Mouse (Mus musculus) MEL (cell line): ENCODE results near the gene Pex10. TPM values are rescaled to one million over a fixed set of nuclear protein-coding genes. Genes with fewer than 3 reads are reported as not detected.

Experiments used
- DNase-seq: peaks from one replicate; pipeline ENCODE4 v3.0.0; 2011; ENCODE audit warnings: low read depth, low spot score
- H3K27ac ChIP-seq: 2 replicates; pipeline ENCODE4 v1.5.1; 2012; ENCODE audit warnings: low read depth, mild to moderate bottlenecking, control low read depth, low read length, moderate library complexity; ENCODE audit not compliant: control insufficient read depth
- H3K27me3 ChIP-seq, 2 experiments: fragments of 150-350 bp in 1 of 2; sonication (generic) in 1 of 2; 2 replicates each; pipeline ENCODE4 v1.6.1; 2012; ENCODE audit warnings: low read length in 2 of 2, mild to moderate bottlenecking in 2 of 2, improper control_type of control experiment in 1 of 2, moderate library complexity in 1 of 2; ENCODE audit not compliant: insufficient read depth in 2 of 2, control insufficient read depth in 1 of 2
- H3K36me3 ChIP-seq, 2 experiments: 2 replicates each; pipeline ENCODE4 v1.6.1; 2012 to 2014; ENCODE audit warnings: low read length in 2 of 2, improper control_type of control experiment in 1 of 2, inconsistent platforms in 1 of 2, mild to moderate bottlenecking in 1 of 2; ENCODE audit not compliant: insufficient read depth in 2 of 2, control insufficient read depth in 1 of 2
- H3K4me1 ChIP-seq, 2 experiments: fragments of 150-350 bp in 1 of 2; sonication (generic) in 1 of 2; 2 replicates each; pipeline ENCODE4 v1.6.1; 2012; ENCODE audit warnings: low read length in 2 of 2, improper control_type of control experiment in 1 of 2, mild to moderate bottlenecking in 1 of 2; ENCODE audit not compliant: insufficient read depth in 2 of 2, control insufficient read depth in 1 of 2
- H3K4me3 ChIP-seq, 2 experiments: fragments of 150-350 bp in 1 of 2; sonication (generic) in 1 of 2; 2 replicates each; pipeline ENCODE4 v1.5.1; 2012; ENCODE audit warnings: low read depth in 2 of 2, low read length in 2 of 2, mild to moderate bottlenecking in 2 of 2, moderate library complexity in 2 of 2, control low read depth in 1 of 2, improper control_type of control experiment in 1 of 2; ENCODE audit not compliant: control insufficient read depth in 1 of 2, insufficient read depth in 1 of 2
- H3K79me2 ChIP-seq: 2 replicates; pipeline ENCODE4 v1.6.1; 2012; ENCODE audit warnings: mild to moderate bottlenecking, low read length, moderate library complexity; ENCODE audit not compliant: control insufficient read depth, poor library complexity, insufficient read depth
- H3K9ac ChIP-seq: 2 replicates; pipeline ENCODE4 v1.6.1; 2012; ENCODE audit warnings: low read depth, mild to moderate bottlenecking, control low read depth, low read length, moderate library complexity; ENCODE audit not compliant: control insufficient read depth, poor library complexity, severe bottlenecking
- H3K9me3 ChIP-seq: fragments of 150-350 bp; sonication (generic); replicated peaks from 2 replicates; pipeline ENCODE4 v1.6.1; 2012; ENCODE audit warnings: mild to moderate bottlenecking, low read length, improper control_type of control experiment, moderate library complexity; ENCODE audit not compliant: insufficient read depth
- BHLHE40 ChIP-seq: IDR thresholded peaks from 2 replicates; pipeline ENCODE4 v1.6.1; 2012; ENCODE audit warnings: low read depth, mild to moderate bottlenecking, inconsistent platforms, low read length, improper control_type of control experiment, borderline replicate concordance
- CHD1 ChIP-seq: IDR thresholded peaks from 2 replicates; pipeline ENCODE4 v1.6.1; 2012; ENCODE audit warnings: low read depth, mild to moderate bottlenecking, inconsistent platforms, low read length, improper control_type of control experiment
- CTCF ChIP-seq, 3 experiments: IDR thresholded peaks in 2 of 3; conservative IDR thresholded peaks in 1 of 3; 2 replicates each; pipeline ENCODE4 v1.5.1; 2011 to 2012; ENCODE audit warnings: low read length in 3 of 3, low read depth in 2 of 3, mild to moderate bottlenecking in 2 of 3, improper control_type of control experiment in 1 of 3, inconsistent platforms in 1 of 3, mixed read lengths in 1 of 3, moderate library complexity in 1 of 3; ENCODE audit not compliant: control insufficient read depth in 1 of 3, insufficient read depth in 1 of 3, poor library complexity in 1 of 3, severe bottlenecking in 1 of 3
- ELF1 ChIP-seq: IDR thresholded peaks from 2 replicates; pipeline ENCODE4 v1.6.1; 2014; ENCODE audit warnings: low read depth, mild to moderate bottlenecking, inconsistent platforms, low read length, improper control_type of control experiment, moderate library complexity
- KAT2A ChIP-seq: conservative IDR thresholded peaks from 2 replicates; pipeline ENCODE4 v1.6.1; 2012; ENCODE audit warnings: low read depth, low read length, improper control_type of control experiment, inconsistent platforms
- MYB ChIP-seq: IDR thresholded peaks from 2 replicates; pipeline ENCODE4 v1.6.1; 2011; ENCODE audit warnings: mild to moderate bottlenecking, low read depth, low read length, improper control_type of control experiment
- NELFE ChIP-seq: IDR thresholded peaks from 2 replicates; pipeline ENCODE4 v1.6.1; 2011; ENCODE audit warnings: low read depth, low read length, improper control_type of control experiment
- NRF1 ChIP-seq: IDR thresholded peaks from 2 replicates; pipeline ENCODE4 v1.6.1; 2014; ENCODE audit warnings: low read depth, mild to moderate bottlenecking, inconsistent platforms, low read length, improper control_type of control experiment, moderate library complexity; ENCODE audit not compliant: poor library complexity, insufficient read depth, severe bottlenecking
- RAD21 ChIP-seq: IDR thresholded peaks from 2 replicates; pipeline ENCODE4 v1.6.1; 2011; ENCODE audit warnings: mild to moderate bottlenecking, low read depth, low read length, improper control_type of control experiment
- SMC3 ChIP-seq: IDR thresholded peaks from 2 replicates; pipeline ENCODE4 v1.6.1; 2011; ENCODE audit warnings: low read depth, low read length, improper control_type of control experiment
- TBP ChIP-seq: IDR thresholded peaks from 2 replicates; pipeline ENCODE4 v1.8.0; 2011; ENCODE audit warnings: low read depth, low read length, improper control_type of control experiment
- USF1 ChIP-seq: IDR thresholded peaks from 2 replicates; pipeline ENCODE4 v1.6.1; 2014; ENCODE audit warnings: low read depth, mild to moderate bottlenecking, inconsistent platforms, low read length, improper control_type of control experiment, moderate library complexity
- USF2 ChIP-seq, 2 experiments: IDR thresholded peaks; 2 replicates each; pipeline ENCODE4 v1.6.1; 2011 to 2012; ENCODE audit warnings: improper control_type of control experiment in 2 of 2, low read length in 2 of 2, borderline replicate concordance in 1 of 2, inconsistent platforms in 1 of 2, low read depth in 1 of 2, mild to moderate bottlenecking in 1 of 2; ENCODE audit not compliant: insufficient read depth in 1 of 2
- ZKSCAN1 ChIP-seq: IDR thresholded peaks from 2 replicates; pipeline ENCODE4 v1.6.1; 2012; ENCODE audit warnings: low read depth, mild to moderate bottlenecking, inconsistent platforms, low read length, improper control_type of control experiment, moderate library complexity
- ZMIZ1 ChIP-seq: IDR thresholded peaks from 2 replicates; pipeline ENCODE4 v1.6.1; 2012; ENCODE audit warnings: low read depth, mild to moderate bottlenecking, inconsistent platforms, low read length, improper control_type of control experiment, moderate library complexity
- polyA plus RNA-seq, 2 experiments: library from polyadenylated mRNA; stranded (reverse) in 1 of 2; unstranded in 1 of 2; fragments of >175 nt in 1 of 2; fragments of >200 nt in 1 of 2; gene quantifications; 2 replicates each; pipeline versions ENCODE4 v1.2.1 to v1.2.4; 2012; ENCODE audit warnings: low replicate concordance in 2 of 2, low read depth in 1 of 2; ENCODE audit not compliant: insufficient read length in 2 of 2, insufficient read depth in 1 of 2, missing spikeins in 1 of 2
- total RNA-seq: library from RNA; depleted of rRNA; stranded (reverse); fragments of 300-350 nt; gene quantifications from 2 replicates; pipeline ENCODE4 v1.2.3, GENCODE M21; 2012

The Pex10 gene
- total and polyA plus RNA-seq, 3 experiments: 15.8 to 21.8 TPM; not detected in 1

- peaks cover 0 to 7% of the 10 kb centered on the region in 2 experiments; a peak in 1 of 4 replicates for H3K4me1 ChIP-seq
- no peak overlapping the region for H3K27ac ChIP-seq
- H3K79me2 ChIP-seq: peaks cover 2% of the 10 kb centered on the region; the same call in 1 of the 2 replicates
- TF ChIP-seq CHD1 (no peak), USF2 (IDR thresholded peaks at IDR 0.05; ENCODE audit: borderline replicate concordance in 1 of 2, insufficient read depth in 1 of 2, low read depth in 1 of 2, low read length in 2 of 2) (no peak), RAD21 (no peak), NELFE (no peak), MYB (no peak), NRF1 (no peak), SMC3 (no peak), TBP (no peak), CTCF (IDR thresholded peaks at IDR 0.05 in 2 of 3, conservative IDR thresholded peaks at IDR 0.05 in 1 of 3; ENCODE audit: control insufficient read depth in 1 of 3, insufficient read depth in 1 of 3, low read depth in 2 of 3, low read length in 3 of 3, poor library complexity in 1 of 3, severe bottlenecking in 1 of 3) (no peak)
- no peaks in the 10 kb centered on the region for H3K27me3 ChIP-seq
- H3K9me3 ChIP-seq: no peaks in the 10 kb centered on the region
- no peak overlapping the region for H3K4me3 ChIP-seq
- H3K36me3 ChIP-seq: peaks cover 0 to 2% of the 10 kb centered on the region in 2 experiments; a peak in 1 of 4 replicates
- DNase-seq: no peak
- no peak overlapping the region for H3K9ac ChIP-seq
Measured at GRCm38 (mm10) chr4:155090688-155091449, 24.1 kb downstream of the Pex10 start.

GRCm38 (mm10) chr4:155092718-155093430 is 26.1 kb downstream of the Pex10 start:
- no peaks in the 10 kb centered on the region for H3K4me1 ChIP-seq
- no peak for DNase-seq
- no peaks in the 10 kb centered on the region for H3K27me3 ChIP-seq
- TF ChIP-seq CTCF (IDR thresholded peaks at IDR 0.05 in 2 of 3, conservative IDR thresholded peaks at IDR 0.05 in 1 of 3; ENCODE audit: control insufficient read depth in 1 of 3, insufficient read depth in 1 of 3, low read depth in 2 of 3, low read length in 3 of 3, poor library complexity in 1 of 3, severe bottlenecking in 1 of 3): no peak
- TF ChIP-seq ZKSCAN1: no peak
- TF ChIP-seq ELF1: no peak
- TF ChIP-seq BHLHE40: no peak
- no peak for TF ChIP-seq ZMIZ1
- no peak for TF ChIP-seq KAT2A
- no peak for TF ChIP-seq USF1
- no peak overlapping the region for H3K9ac ChIP-seq
- no peaks in the 10 kb centered on the region for H3K79me2 ChIP-seq
- H3K9me3 ChIP-seq: no peaks in the 10 kb centered on the region
- no peak overlapping the region for H3K4me3 ChIP-seq
- H3K36me3 ChIP-seq: no peaks in the 10 kb centered on the region
- no peak overlapping the region for H3K27ac ChIP-seq
